Mouse (Mus musculus): ENCODE measurements around the gene Hs2st1.

DNA sequence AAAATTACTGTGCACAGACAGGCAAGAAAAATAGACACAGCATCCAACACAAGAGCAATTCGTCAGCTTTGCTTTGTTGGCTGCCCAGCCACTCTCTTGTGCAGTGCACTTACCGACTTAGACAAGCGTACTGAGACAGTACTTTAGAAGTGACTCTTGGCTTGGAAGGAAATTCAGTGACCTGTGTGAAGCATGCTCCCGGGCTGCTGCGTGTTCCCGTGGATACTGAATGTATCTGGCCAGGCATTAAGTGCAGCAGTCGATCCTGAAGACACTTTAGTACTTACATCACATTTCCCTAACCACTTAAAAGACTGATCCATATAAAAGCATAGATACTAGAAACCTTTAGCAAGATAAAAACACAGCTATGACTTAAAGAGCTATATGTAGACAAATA, 68.1 kb downstream of the Hs2st1 start:
- no peak for TF ChIP-seq TCF12 (IDR thresholded peaks at IDR 0.05; ENCODE audit: low read depth, low read length)
- no peak for TF ChIP-seq CHD1 (IDR thresholded peaks at IDR 0.05; ENCODE audit: low read depth, low read length)
- no peak for TF ChIP-seq MXI1 (IDR thresholded peaks at IDR 0.05; ENCODE audit: low read depth, low read length)
- no peak for TF ChIP-seq MEF2A (IDR thresholded peaks at IDR 0.05; ENCODE audit: extremely low read depth, insufficient replicate concordance, low read depth, low read length, poor library complexity, severe bottlenecking)
- TF ChIP-seq BHLHE40 (IDR thresholded peaks at IDR 0.05; ENCODE audit: borderline replicate concordance, low read depth, low read length): no peak
- TF ChIP-seq NELFE (IDR thresholded peaks at IDR 0.05; ENCODE audit: low read depth, low read length): no peak
- no peak for TF ChIP-seq CTCF (IDR thresholded peaks at IDR 0.05 in 2 of 3, conservative IDR thresholded peaks at IDR 0.05 in 1 of 3; ENCODE audit: control insufficient read depth in 1 of 3, insufficient read depth in 1 of 3, low read depth in 2 of 3, low read length in 3 of 3, poor library complexity in 1 of 3, severe bottlenecking in 1 of 3)
- TF ChIP-seq MAX (IDR thresholded peaks at IDR 0.05; ENCODE audit: low read length): no peak
- TF ChIP-seq POLR2A (IDR thresholded peaks at IDR 0.05; ENCODE audit: control insufficient read depth in 1 of 2, insufficient read depth in 1 of 2, low read depth in 1 of 2, low read length in 2 of 2, poor library complexity in 1 of 2): no peak

All from MEL (cell line).